Mouse (Mus musculus) heart, postnatal 0 days (tissue): ENCODE measurements around the gene Fcor.

Experiments
- CTCF ChIP-seq: IDR thresholded peaks from 2 replicates; pipeline ENCODE4 v1.5.1; 2016; ENCODE audit warnings: antibody characterized with exemption, control low read depth, low read depth
- EP300 ChIP-seq: IDR thresholded peaks from 2 replicates; pipeline ENCODE4 v1.6.1; 2016; ENCODE audit warnings: antibody characterized with exemption, low read depth

- TF ChIP-seq CTCF (peak; percentile 83), EP300 (no peak)
Observed at GRCm38 (mm10) chr8:3718559-3718958, 46.4 kb upstream of the Fcor start.
